Mouse (Mus musculus): ENCODE results near the gene Galnt9. TPM values are rescaled to one million over a fixed set of nuclear protein-coding genes. Genes with fewer than 3 reads are reported as not detected.

Galnt9 gene
- 10 to 100 TPM; 61.9 to 87.7 (median 73.3) TPM for total RNA-seq (2022)

DNA sequence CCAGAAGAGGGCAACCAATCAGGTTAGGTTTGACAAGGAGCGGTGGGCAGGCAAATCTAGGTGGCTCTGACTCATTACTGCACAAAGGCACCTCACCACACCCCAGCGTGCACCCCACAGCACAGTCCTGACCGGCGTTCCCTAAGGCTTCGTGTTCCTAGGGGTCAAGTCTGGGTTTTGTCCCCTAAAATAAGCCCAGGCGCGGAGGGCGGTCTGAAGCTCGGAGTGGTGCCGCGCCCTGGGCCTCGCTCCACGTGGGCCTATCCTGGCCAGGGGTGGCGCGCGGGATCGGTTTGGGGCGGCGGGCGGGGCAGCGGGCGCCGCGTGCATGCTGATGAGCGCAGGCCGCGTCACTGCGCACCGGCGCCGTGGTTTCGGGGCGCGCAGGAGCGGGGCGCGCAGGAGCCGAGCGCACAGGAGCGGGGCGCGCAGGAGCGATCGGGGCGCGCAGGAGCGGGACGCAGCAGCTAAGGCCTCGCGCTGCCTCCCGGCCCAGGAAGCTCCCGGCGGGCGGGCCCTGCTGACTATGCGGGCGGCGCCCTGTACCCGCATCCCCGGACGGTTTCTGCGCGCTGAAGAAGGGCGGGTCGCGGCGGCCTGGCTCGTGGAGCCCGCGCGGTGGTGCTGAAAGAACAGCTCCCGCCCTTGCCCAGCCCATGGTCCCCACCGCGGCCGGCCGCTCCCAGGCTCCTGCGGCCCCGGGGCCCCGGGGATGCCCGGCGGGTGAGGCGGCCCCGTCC lies at the start of gene Galnt9:
TSS of gene Galnt9 (plus strand) at position 405 of the 740 bp plus-strand sequence.
- DNase-seq (ENCODE audit: low spot score in 2 of 2): peak; percentile 52 to 58

DNA sequence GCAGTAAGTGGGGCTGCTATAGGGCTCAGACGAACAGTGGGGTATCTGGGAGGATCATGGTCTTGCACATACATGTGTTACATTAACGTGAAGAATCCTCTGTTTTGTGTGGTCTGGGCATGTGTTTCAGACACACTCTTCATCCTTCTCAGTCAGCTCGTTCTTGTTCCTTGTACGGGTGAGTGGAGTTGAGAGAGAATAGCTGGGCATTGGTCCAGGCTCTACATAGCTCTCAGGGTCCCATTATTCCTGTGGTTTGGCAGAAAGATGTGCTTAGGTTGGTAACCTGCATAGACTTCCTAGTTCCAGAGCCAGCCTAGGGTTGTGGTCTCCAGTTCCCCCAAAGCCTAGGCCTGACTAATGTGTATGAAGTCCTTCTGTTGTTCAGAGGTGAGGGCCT lies 49.8 kb upstream of the Galnt9 start:
- DNase-seq (ENCODE audit: low spot score in 2 of 2): no peak

DNA sequence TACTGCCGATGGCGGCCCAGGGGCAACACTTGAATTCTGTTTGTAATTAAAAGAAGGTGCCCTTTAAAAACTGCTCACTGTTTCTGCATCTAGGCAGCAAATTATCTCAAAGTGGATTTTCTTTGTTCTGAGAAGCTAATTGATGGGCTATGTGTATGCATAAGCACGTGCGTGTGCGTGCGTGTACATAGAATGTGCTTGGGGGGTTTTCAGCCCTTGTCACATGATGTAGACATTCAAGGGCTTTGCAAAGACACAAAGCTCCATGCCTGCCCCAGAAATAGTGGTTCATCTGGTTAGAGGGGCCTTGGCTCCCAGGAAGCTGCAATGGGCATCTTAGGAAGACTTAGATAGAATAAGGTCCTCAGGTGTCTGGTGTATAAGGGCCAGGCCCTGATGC lies 49.1 kb upstream of the Galnt9 start:
- no peak for DNase-seq (ENCODE audit: low spot score in 2 of 2)

DNA sequence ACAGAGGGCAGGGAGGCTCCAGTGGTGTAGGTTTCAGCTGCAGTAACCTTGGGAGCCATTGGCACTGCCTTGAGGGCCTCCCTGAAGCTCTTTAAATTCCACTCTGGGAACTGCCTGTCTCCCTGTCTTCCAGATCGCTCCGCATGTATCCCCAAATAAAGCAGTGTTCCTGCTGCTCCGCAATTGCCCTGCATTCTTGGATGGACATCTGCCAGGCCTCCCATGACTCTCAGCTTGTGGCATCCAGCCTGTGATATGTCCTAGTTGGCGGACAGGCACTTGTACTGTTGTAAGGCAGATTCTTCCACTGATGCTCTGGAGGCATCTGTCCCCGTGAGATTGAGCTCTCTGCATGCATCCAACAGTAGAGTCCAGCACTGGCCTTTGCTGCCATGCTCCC lies 46.6 kb upstream of the Galnt9 start:
- DNase-seq (ENCODE audit: low spot score in 2 of 2): no peak

DNA sequence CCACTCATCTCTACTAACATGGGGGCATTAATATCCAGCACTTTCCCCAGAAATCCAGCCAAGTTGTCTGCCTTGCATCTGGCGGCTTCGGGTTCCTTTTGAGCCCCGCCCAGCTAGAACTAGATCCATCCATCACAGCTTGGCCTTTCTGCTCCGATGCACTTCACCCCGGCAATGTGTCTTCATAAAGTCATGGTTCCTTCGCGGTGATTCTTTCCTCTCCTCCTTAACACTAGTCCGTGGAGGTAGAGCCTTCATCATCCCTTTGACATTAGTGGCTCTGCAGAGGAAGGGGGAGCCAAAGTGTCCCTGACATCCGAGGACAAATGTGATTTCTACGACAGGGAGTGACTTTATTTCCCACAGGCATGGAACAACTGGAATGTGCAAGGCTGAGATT lies 46.1 kb upstream of the Galnt9 start:
- no peak for DNase-seq (ENCODE audit: low spot score in 2 of 2)

- no peak for DNase-seq (ENCODE audit: low spot score in 2 of 2)
These were observed 43.9 kb upstream of the Galnt9 start for GRCm38 (mm10) chr5:110500233-110500632.

DNA sequence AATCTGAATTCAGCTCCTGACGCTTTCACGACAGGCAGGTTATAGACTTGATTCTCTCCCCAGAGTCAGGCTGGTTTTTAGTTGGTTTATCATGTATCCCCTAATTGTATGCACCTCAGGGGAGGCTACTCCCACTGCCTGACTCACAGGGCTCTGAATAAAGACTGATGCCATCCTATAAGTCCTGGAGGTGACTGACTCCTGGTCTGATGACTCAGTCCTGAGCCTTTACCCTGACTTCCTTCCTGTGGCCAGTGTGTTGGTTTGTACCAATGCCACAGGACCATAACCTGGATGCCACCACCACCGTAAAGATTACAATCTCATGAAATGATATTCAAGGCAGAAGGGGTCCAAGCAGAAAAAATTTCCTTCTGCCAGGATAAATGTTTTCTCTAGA lies 40.8 kb upstream of the Galnt9 start:
- no peak for DNase-seq (ENCODE audit: low spot score in 2 of 2)

DNA sequence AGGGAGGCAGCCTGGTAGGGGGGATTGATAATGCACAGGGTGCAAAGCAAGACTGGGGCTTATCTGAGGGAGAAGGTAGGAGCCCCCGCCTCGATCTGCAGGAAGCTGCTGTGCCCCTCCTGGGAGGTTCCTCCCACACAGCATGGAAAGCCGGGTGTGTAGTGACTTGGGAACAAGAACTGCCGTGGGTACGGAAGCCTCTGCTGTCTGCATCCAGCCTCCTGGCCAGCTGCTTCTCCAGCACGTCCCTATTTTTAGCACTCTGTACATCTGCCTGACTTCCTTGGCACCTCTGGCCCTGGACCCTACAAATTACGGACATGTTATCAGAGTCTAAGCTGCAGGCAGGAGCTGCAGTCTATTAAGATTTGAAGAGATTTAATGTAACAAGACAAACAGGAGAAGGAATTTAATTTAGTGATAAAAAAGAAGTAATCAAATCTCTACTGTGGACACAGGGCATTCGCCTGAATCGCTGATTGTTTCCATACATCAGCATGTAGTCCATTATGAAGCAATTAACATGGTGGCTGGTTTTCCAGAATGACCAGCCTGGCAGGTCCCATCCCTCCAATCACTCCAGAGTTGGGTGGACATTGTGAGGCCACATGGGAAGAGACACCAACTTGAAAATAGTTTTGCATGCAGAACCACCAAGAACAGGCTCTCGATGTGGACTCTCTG lies 38.4 kb upstream of the Galnt9 start:
- DNase-seq (ENCODE audit: low spot score in 2 of 2): no peak

- no peak for DNase-seq (ENCODE audit: low spot score in 2 of 2)
These were observed 37.9 kb upstream of the Galnt9 start for GRCm38 (mm10) chr5:110506295-110506616.

- no peak for DNase-seq (ENCODE audit: low spot score in 2 of 2)
These were observed 37.3 kb upstream of the Galnt9 start for GRCm38 (mm10) chr5:110506856-110507255.

- DNase-seq (ENCODE audit: low spot score in 2 of 2): no peak
These were observed 36.2 kb upstream of the Galnt9 start for GRCm38 (mm10) chr5:110507943-110508342.

GRCm38 (mm10) chr5:110510357-110510756 lies 33.8 kb upstream of the Galnt9 start:
- no peak for DNase-seq (ENCODE audit: low spot score in 2 of 2)

- DNase-seq (ENCODE audit: low spot score in 2 of 2): peak in 1 of 2 experiments; percentile 37
These were observed 30.4 kb upstream of the Galnt9 start for GRCm38 (mm10) chr5:110513791-110514190.

- DNase-seq (ENCODE audit: low spot score in 2 of 2): no peak
These were observed 29.5 kb upstream of the Galnt9 start for GRCm38 (mm10) chr5:110514694-110515093.

DNA sequence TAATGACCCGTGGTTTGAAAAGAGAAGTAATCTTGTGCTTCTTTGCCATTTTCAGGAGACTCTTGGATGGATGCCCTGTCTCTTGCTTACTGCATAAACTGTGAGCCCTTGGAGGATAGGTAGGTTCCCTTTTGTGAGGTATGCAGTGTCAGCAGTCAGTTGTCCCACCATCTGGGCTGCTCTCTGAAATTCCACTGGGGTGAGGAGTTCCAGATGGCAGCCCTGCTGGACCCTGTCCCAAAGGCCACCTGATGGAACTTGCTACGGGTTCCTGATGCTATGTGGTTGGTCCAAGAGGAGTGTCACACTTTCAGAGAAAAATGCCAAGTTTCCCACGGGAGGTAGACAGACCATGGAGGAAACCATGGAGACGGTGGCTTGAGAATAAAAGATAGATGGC lies 27.8 kb upstream of the Galnt9 start:
- no peak for DNase-seq (ENCODE audit: low spot score in 2 of 2)

DNA sequence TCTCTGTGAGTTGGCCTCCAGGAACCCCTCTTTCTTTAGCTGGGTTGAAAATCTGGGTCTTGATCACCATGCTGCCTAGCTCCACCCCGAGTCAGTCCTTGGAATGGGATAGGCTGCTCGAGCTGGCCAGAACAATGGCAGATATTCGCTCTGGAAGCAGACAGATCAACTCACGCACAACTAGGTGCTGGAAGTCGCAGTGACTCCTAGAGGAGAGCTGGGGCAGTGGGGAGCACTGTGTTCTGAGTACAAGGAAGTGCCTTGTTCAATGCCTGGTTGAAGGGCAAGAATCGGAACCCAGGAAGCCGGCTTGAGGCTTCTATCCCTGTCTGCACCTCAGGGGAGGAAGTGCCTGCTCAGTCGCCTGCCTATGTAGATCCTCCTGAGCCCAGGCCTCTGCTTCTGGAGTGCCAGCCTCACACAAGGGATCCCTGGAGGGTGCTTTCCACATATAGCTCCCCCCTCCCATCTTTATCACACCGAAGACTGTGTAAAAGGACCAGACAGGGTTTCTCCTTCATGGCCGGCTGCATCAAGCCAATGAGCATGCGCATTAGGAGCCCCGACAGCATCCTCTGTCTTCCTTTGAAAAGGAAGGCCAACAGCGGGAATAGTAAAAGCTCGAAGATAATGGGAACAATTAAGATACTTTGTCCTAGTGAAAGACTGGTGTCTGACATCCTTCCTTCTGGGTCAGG lies 25.9 kb upstream of the Galnt9 start:
- DNase-seq (ENCODE audit: low spot score in 2 of 2): no peak

DNA sequence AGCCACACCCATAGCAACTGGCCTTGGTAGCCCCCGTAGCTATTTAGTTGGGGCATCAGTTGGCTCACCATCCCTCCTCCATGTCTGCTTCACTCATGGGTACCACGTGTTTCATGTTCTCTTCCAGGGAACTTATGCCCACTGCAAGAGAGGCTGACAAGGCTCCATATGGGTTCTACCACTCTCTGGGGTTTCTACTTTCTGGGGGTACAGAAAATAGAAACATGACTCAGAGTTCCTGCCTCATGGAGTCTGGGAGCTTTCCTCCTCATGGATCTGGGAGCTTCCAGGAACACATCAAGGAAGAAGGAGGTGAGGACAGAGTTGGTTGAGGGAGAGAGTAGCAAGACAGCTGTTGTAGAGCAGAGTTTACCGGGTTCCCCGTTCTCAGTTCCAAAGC lies 23.2 kb upstream of the Galnt9 start:
- DNase-seq (ENCODE audit: low spot score in 2 of 2): peak in 1 of 2 experiments; percentile 61

DNA sequence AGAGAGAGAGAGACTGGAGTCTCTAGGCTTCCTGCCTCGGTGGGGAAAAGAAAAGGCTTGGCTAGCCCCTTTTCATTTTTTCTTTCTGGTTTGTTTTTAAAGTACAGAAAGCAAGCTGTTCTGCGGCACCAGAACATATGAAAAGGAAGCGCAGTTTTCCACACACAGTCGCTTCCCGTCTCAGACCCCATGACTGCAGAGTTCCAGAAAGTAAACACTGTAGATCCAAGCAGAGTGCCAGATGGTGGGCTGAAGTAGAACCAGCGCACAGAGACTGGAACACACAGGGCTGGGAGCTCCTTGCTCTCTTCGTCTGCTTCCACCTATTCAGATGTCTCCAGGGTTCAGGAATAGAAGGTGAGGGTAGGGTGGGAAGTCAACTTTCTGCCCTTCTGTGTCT lies 22.3 kb upstream of the Galnt9 start:
- DNase-seq (ENCODE audit: low spot score in 2 of 2): peak in 1 of 2 experiments; percentile 48

DNA sequence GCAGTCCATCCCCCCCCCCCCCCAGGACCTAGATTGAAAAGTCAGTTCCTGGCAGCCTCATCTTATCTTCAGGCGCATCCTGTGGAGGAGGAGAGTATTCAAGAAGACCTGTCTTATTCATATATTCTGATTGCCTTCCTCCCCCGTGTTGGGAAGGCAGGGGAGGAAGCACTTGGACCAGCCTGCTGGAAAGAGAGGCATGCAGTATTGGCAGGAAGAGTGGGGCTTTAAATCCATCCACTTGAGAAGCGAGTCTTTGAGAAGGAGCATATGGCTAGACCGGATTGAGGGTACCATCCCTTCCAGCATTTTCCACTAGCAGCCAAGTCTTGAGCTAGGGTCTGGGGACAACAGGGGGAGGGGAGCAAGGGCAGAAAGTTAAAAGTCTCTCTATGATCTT lies 20.9 kb upstream of the Galnt9 start:
- peak in 1 of 2 experiments; percentile 53 for DNase-seq (ENCODE audit: low spot score in 2 of 2)

DNA sequence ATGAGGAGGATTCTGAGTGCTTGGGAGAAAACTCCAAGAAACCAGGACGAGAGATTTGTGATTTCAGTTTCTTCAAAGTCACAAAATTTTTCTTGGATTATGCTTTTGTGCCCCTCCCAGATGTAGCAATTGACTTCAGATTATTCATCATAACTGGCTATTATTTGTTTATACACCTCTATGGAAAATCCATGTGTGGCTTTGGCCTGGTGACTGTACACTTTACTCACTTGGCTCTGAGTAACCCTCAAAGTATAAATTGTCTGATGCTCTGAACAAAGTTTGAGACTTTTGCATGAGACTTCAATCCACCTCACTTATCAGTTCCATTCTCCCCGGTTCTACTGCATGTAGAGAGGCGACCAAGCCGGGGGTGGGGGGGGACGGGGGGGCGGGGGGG lies 18.5 kb upstream of the Galnt9 start:
- no peak for DNase-seq (ENCODE audit: low spot score in 2 of 2)

DNA sequence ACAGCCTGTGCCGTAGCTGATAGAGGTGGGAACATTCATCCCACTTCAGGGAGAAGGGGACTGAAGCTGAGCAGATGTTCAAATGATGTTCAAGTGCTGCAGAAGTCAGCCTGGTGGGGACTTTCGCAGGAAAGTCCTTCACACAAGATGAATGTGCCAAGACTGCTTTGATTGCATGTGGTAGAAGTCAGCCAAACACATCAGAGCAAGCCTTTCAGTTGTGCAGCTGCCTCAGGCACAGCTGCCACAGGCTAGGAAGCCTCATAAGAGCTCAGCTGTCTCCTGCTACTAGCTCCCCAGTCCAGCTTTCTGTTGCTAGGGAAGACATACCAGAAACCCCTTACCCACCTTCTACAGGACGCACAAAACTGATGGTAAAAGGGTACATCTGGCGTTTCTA lies 17.6 kb upstream of the Galnt9 start:
- DNase-seq (ENCODE audit: low spot score in 2 of 2): no peak

- DNase-seq (ENCODE audit: low spot score in 2 of 2): no peak
These were observed 13.1 kb upstream of the Galnt9 start for GRCm38 (mm10) chr5:110531091-110531490.

DNA sequence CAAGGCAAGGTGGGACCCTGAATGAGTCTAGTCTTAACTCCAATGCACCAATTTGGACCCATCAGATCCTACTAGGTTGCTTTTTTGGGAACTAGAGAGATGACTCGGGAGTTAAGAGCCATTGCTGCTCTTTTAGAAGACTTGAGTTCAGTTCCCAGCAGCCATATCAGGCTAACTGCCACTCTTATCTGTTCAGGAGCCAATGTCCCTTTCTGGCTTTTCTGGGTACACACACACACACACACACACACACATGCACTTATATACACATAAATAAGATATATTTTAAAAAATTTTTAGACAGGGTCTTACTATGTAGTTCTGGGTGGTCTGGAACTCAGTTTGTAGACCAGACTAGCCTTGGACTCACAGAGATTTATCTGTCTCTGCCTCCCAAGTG lies 9.8 kb upstream of the Galnt9 start:
- no peak for DNase-seq (ENCODE audit: low spot score in 2 of 2)

Data from left cerebral cortex, adult 8-10 months (tissue).